Mouse (Mus musculus) cortical plate, adult 2 months (tissue): Measurements from ENCODE around the gene Ambn. TPM values are rescaled to one million over a fixed set of nuclear protein-coding genes. Genes with fewer than 3 reads are reported as not detected.

Experiments used
- H3K27ac ChIP-seq: fragments of 200-500 bp; 2 replicates; pipeline ENCODE4 v1.5.1; 2012; ENCODE audit warnings: low read length, control low read depth, inconsistent platforms; ENCODE audit not compliant: insufficient read depth
- H3K4me1 ChIP-seq: fragments of 200-500 bp; 2 replicates; pipeline ENCODE4 v1.6.1; 2011; ENCODE audit warnings: low read length; ENCODE audit not compliant: control insufficient read depth, insufficient read depth
- H3K4me3 ChIP-seq: fragments of 200-500 bp; 2 replicates; pipeline ENCODE4 v1.5.1; 2011; ENCODE audit warnings: mild to moderate bottlenecking, low read length, control low read depth; ENCODE audit not compliant: insufficient read depth
- CTCF ChIP-seq: fragments of 200-500 bp; IDR thresholded peaks from 2 replicates; pipeline ENCODE4 v1.5.1; 2011; ENCODE audit warnings: mild to moderate bottlenecking, control low read depth, low read length; ENCODE audit not compliant: insufficient read depth; ENCODE audit errors: extremely low read depth
- POLR2A ChIP-seq: fragments of 200-500 bp; IDR thresholded peaks from 2 replicates; pipeline ENCODE4 v1.6.1; 2011; ENCODE audit warnings: mild to moderate bottlenecking, low read length, control low read depth; ENCODE audit not compliant: insufficient read depth; ENCODE audit errors: extremely low read depth
- polyA plus RNA-seq: library from polyadenylated mRNA; depleted of rRNA; stranded (reverse); fragments of >200 nt; gene quantifications from 2 replicates; pipeline ENCODE4 v1.2.3, GENCODE M21; 2012; rRNA removed

The Ambn gene
- polyA plus RNA-seq, 1 experiment, result not detected

DNA sequence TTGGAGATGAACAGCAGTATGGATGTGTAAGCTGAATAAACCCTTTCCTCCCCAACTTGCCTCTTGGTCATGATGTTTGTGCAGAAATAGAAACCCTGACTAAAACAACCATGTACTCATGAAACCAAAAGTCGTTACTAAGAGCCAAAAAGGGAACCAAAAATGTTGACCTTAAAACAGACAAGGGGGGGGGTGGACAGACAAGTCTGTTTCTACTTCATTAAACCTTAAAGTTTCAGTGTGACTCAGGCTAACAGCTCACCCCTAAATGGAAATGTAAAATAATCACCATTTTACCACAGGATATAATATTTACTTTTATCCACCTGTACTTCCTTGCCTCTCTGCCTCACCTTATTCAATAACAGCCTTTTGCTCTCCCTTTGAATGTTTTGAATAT lies 52.8 kb downstream of the Ambn start:
- TF ChIP-seq POLR2A, result no peak
- no peak for TF ChIP-seq CTCF
- Histone ChIP-seq H3K4me1 (no peaks in the 10 kb centered on the region), H3K27ac (no peak overlapping the region), H3K4me3 (no peak overlapping the region)

DNA sequence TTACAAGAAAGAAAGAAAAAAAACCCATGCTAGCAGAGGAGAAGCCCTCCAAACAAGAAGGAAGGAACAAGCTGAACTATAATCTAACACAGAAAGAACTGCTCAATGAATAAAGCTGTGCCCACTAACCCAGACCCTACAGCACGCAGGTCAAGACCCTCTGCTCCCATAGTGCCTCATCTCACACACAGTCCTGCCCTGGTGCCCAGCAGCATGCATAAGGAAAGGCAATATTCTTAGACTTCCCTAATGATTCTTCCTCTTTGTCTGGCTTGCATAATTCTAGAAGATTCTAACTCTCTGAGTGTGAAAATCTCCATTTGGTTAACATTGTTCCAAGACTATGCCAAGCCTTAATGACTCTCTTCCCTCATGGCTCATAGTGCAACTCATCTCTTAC lies 53.2 kb downstream of the Ambn start:
- TF ChIP-seq POLR2A (no peak), CTCF (no peak)
- Histone ChIP-seq H3K27ac (no peak overlapping the region), H3K4me1 (no peaks in the 10 kb centered on the region), H3K4me3 (no peak overlapping the region)

Other genes starting within 250 kb of the Ambn start
- not detected in 2 replicates for gene Gm7714, start 187.1 kb upstream of the Ambn start, polyA plus RNA-seq
- not detected in 2 replicates for gene Prol1, start 138.7 kb upstream of the Ambn start, polyA plus RNA-seq
- gene Amtn, start 79.9 kb upstream of the Ambn start, polyA plus RNA-seq, result not detected in 2 replicates
- gene Enam, start 32.0 kb downstream of the Ambn start, polyA plus RNA-seq, result not detected in 2 replicates
- 1.4 and 1.9 TPM in 2 replicates for gene Jchain, start 71.9 kb downstream of the Ambn start, polyA plus RNA-seq
- gene Utp3, start 98.5 kb downstream of the Ambn start, polyA plus RNA-seq, result 25.1 and 27.5 TPM in 2 replicates
- 102 and 103 TPM in 2 replicates for gene Rufy3, start 109.0 kb downstream of the Ambn start, polyA plus RNA-seq
- gene Grsf1, start 220.2 kb downstream of the Ambn start, polyA plus RNA-seq, result 80.1 and 80.6 TPM in 2 replicates